Mouse (Mus musculus): Measurements from ENCODE around the gene Csnk2a2.

GRCm38 (mm10) chr8:95445042-95445441 is 44.8 kb downstream of the Csnk2a2 start:
- TF ChIP-seq CTCF (IDR thresholded peaks at IDR 0.05; ENCODE audit: insufficient read depth, low read length) (no peak), POLR2A (IDR thresholded peaks at IDR 0.05; ENCODE audit: borderline replicate concordance, extremely low read depth, low read depth, low read length) (no peak)
